Mouse (Mus musculus) right cerebral cortex, adult 2 months (tissue): ENCODE measurements around the gene 1700013F07Rik.
"Not testable (repeated sequence)": the region's sequence is repeated elsewhere in the genome, so short reads cannot be mapped to it uniquely, and the experiment has no call there.

Source experiments
- DNase-seq, 2 experiments: peaks; one replicate each; pipeline ENCODE4 v3.0.0; 2021 to 2022; ENCODE audit warnings: low spot score in 2 of 2

Gene 1700013F07Rik

GRCm38 (mm10) chr3:108542299-108542698, 8.3 kb downstream of the 1700013F07Rik start:
- DNase-seq, result no peak

GRCm38 (mm10) chr3:108554111-108554561, 20.2 kb downstream of the 1700013F07Rik start:
- no peak for DNase-seq

GRCm38 (mm10) chr3:108554587-108555312, 20.8 kb downstream of the 1700013F07Rik start:
- peak; percentile 96 to 97 for DNase-seq

GRCm38 (mm10) chr3:108557888-108558287, 23.9 kb downstream of the 1700013F07Rik start:
- DNase-seq, result no peak

- peak; percentile 99 for DNase-seq
Observed at GRCm38 (mm10) chr3:108562133-108562730, 28.3 kb downstream of the 1700013F07Rik start, which contains the start of gene Tmem167b. Tmem167b (minus strand) TSS chr3:108562466.

GRCm38 (mm10) chr3:108562777-108563271, 28.9 kb downstream of the 1700013F07Rik start:
- DNase-seq, result no peak

- peak; percentile 85 to 92 for DNase-seq
Observed at GRCm38 (mm10) chr3:108563309-108563708, 29.4 kb downstream of the 1700013F07Rik start.

GRCm38 (mm10) chr3:108567990-108568877, 34.3 kb downstream of the 1700013F07Rik start:
- peak in 1 of 2 experiments; percentile 36 for DNase-seq

- not testable (repeated sequence) for DNase-seq
Observed at GRCm38 (mm10) chr3:108569636-108570035, 35.7 kb downstream of the 1700013F07Rik start.

- DNase-seq, result no peak
Observed at GRCm38 (mm10) chr3:108570813-108571212, 36.9 kb downstream of the 1700013F07Rik start.

GRCm38 (mm10) chr3:108571443-108572294, 37.7 kb downstream of the 1700013F07Rik start, which contains the start of gene Taf13:
Taf13 (plus strand) TSS chr3:108571698.
- peak; percentile 98 for DNase-seq

- no peak for DNase-seq
Observed at GRCm38 (mm10) chr3:108572309-108573010, 38.5 kb downstream of the 1700013F07Rik start.

GRCm38 (mm10) chr3:108574018-108574417, 40.1 kb downstream of the 1700013F07Rik start:
- DNase-seq, result no peak

GRCm38 (mm10) chr3:108584580-108584979, 50.6 kb downstream of the 1700013F07Rik start:
- DNase-seq, result no peak

GRCm38 (mm10) chr3:108588446-108588845, 54.5 kb downstream of the 1700013F07Rik start:
- DNase-seq, result no peak

GRCm38 (mm10) chr3:108590786-108591529, 57.0 kb downstream of the 1700013F07Rik start, which contains the start of gene Wdr47:
Wdr47 (plus strand) TSS chr3:108591279.
- DNase-seq, result peak; percentile 95 to 96

- DNase-seq, result no peak
Observed at GRCm38 (mm10) chr3:108591530-108592522, 57.9 kb downstream of the 1700013F07Rik start.
